Mouse (Mus musculus) small intestine, adult 2 months (tissue): Measurements from ENCODE around the gene Map2k5. TPM values are rescaled to one million over a fixed set of nuclear protein-coding genes. Genes with fewer than 3 reads are reported as not detected.

Experiments
- H3K27ac ChIP-seq: fragments of 200-500 bp; 2 replicates; pipeline ENCODE4 v1.5.1; 2012; ENCODE audit warnings: low read depth, low read length, control low read depth, inconsistent platforms; ENCODE audit not compliant: insufficient read depth
- H3K27me3 ChIP-seq: fragments of 200-500 bp; 2 replicates; pipeline ENCODE4 v1.6.1; 2012; ENCODE audit warnings: mild to moderate bottlenecking, moderate library complexity, low read length, inconsistent platforms; ENCODE audit not compliant: control insufficient read depth, insufficient read depth
- H3K36me3 ChIP-seq: fragments of 200-500 bp; 2 replicates; pipeline ENCODE4 v1.6.1; 2012; ENCODE audit warnings: mild to moderate bottlenecking, low read length, control low read depth, inconsistent platforms; ENCODE audit not compliant: control insufficient read depth, insufficient read depth
- H3K4me1 ChIP-seq: fragments of 200-500 bp; 2 replicates; pipeline ENCODE4 v1.6.1; 2012; ENCODE audit warnings: low read length, inconsistent platforms, mixed read lengths; ENCODE audit not compliant: control insufficient read depth, insufficient read depth, insufficient read length
- H3K4me3 ChIP-seq: fragments of 200-500 bp; 2 replicates; pipeline ENCODE4 v1.5.1; 2012; ENCODE audit warnings: low read depth, mild to moderate bottlenecking, control low read depth, inconsistent platforms, low read length, moderate library complexity
- CTCF ChIP-seq: fragments of 200-500 bp; IDR thresholded peaks from 2 replicates; pipeline ENCODE4 v1.5.1; 2012; ENCODE audit warnings: low read depth, mild to moderate bottlenecking, control low read depth, inconsistent platforms, low read length, moderate library complexity, mixed read lengths; ENCODE audit not compliant: insufficient replicate concordance, insufficient read length; ENCODE audit errors: extremely low read depth
- POLR2A ChIP-seq: fragments of 200-500 bp; IDR thresholded peaks from 2 replicates; pipeline ENCODE4 v1.6.1; 2012; ENCODE audit warnings: low read depth, mild to moderate bottlenecking, control low read depth, inconsistent platforms, low read length, moderate library complexity
- WGBS: fragments of 180-500 bp; shearing (Covaris S2); methylation state at CpG from one replicate; pipeline ENCODE4 v1.1.7; 2018; 5-methylcytosine and 5-hydroxymethylcytosine counted together
- polyA plus RNA-seq: library from polyadenylated mRNA; depleted of rRNA; stranded (reverse); fragments of >200 nt; gene quantifications from 2 replicates; pipeline ENCODE4 v1.2.3, GENCODE M21; 2012

Gene Map2k5
- polyA plus RNA-seq, 1 experiment, result 26.7 TPM

GRCm38 (mm10) chr9:63298656-63299055, 79.0 kb downstream of the Map2k5 start:
- Histone ChIP-seq H3K36me3 (no peaks in the 10 kb centered on the region), H3K27ac (no peak overlapping the region), H3K27me3 (no peaks in the 10 kb centered on the region), H3K4me1 (no peaks in the 10 kb centered on the region), H3K4me3 (no peak overlapping the region)
- WGBS, result 99% methylated on average over 3 of the region's 3 CpGs
- TF ChIP-seq CTCF, result no peak
- no peak for TF ChIP-seq POLR2A

GRCm38 (mm10) chr9:63295551-63295958, 82.1 kb downstream of the Map2k5 start:
- Histone ChIP-seq H3K4me3 (no peak overlapping the region), H3K36me3 (peaks cover 5% of the 10 kb centered on the region), H3K27me3 (no peaks in the 10 kb centered on the region), H3K27ac (no peak overlapping the region), H3K4me1 (no peaks in the 10 kb centered on the region)
- TF ChIP-seq CTCF, result no peak
- TF ChIP-seq POLR2A, result no peak
- 81% methylated on average over 7 of the region's 7 CpGs for WGBS

- no peak for TF ChIP-seq CTCF
- no peak for TF ChIP-seq POLR2A
- 86% methylated on average over 6 of the region's 6 CpGs for WGBS
- H3K4me1 ChIP-seq, result no peaks in the 10 kb centered on the region
- no peak overlapping the region for H3K27ac ChIP-seq
- no peak overlapping the region for H3K4me3 ChIP-seq
- H3K27me3 ChIP-seq, result no peaks in the 10 kb centered on the region
- peaks cover 9% of the 10 kb centered on the region for H3K36me3 ChIP-seq
Measured at GRCm38 (mm10) chr9:63294846-63295245, 82.9 kb downstream of the Map2k5 start.

- Histone ChIP-seq H3K4me3 (no peak overlapping the region), H3K36me3 (peaks cover 9% of the 10 kb centered on the region), H3K4me1 (no peaks in the 10 kb centered on the region), H3K27me3 (no peaks in the 10 kb centered on the region), H3K27ac (no peak overlapping the region)
- TF ChIP-seq POLR2A, result no peak
- TF ChIP-seq CTCF, result no peak
- WGBS, result 80% methylated on average over 13 of the region's 13 CpGs
Measured at GRCm38 (mm10) chr9:63293781-63294480, 83.8 kb downstream of the Map2k5 start.

- 74% methylated on average over 4 of the region's 4 CpGs for WGBS
- H3K4me1 ChIP-seq, result no peaks in the 10 kb centered on the region
- no peak overlapping the region for H3K4me3 ChIP-seq
- peaks cover 10% of the 10 kb centered on the region for H3K36me3 ChIP-seq
- H3K27ac ChIP-seq, result no peak overlapping the region
- TF ChIP-seq CTCF (no peak), POLR2A (no peak)
- no peaks in the 10 kb centered on the region for H3K27me3 ChIP-seq
Measured at GRCm38 (mm10) chr9:63288676-63289075, 89.0 kb downstream of the Map2k5 start.

GRCm38 (mm10) chr9:63284392-63284791, 93.3 kb downstream of the Map2k5 start:
- H3K36me3 ChIP-seq, result peaks cover 8% of the 10 kb centered on the region; the same call in 1 of the 2 replicates
- H3K27me3 ChIP-seq, result no peaks in the 10 kb centered on the region
- WGBS, result 92% methylated on average over 9 of the region's 9 CpGs
- H3K4me1 ChIP-seq, result no peaks in the 10 kb centered on the region
- TF ChIP-seq POLR2A (no peak), CTCF (no peak)
- no peak overlapping the region for H3K27ac ChIP-seq
- H3K4me3 ChIP-seq, result no peak overlapping the region

GRCm38 (mm10) chr9:63281996-63282395, 95.7 kb downstream of the Map2k5 start:
- Histone ChIP-seq H3K27me3 (no peaks in the 10 kb centered on the region), H3K4me3 (no peak overlapping the region), H3K27ac (no peak overlapping the region), H3K4me1 (no peaks in the 10 kb centered on the region), H3K36me3 (0 out of 2 replicates have a peak, but pooled peaks cover 6% of the 10 kb centered on the region)
- WGBS, result 90% methylated on average over 7 of the region's 7 CpGs
- TF ChIP-seq CTCF (no peak), POLR2A (no peak)
